Mouse (Mus musculus) megakaryocyte-erythroid progenitor cell, adult 5-6 weeks (primary cell): ENCODE data around the gene Slco1a4. TPM values are rescaled to one million over a fixed set of nuclear protein-coding genes. Genes with fewer than 3 reads are reported as not detected.
"Not testable (repeated sequence)": the region's sequence is repeated elsewhere in the genome, so short reads cannot be mapped to it uniquely, and the experiment has no call there.

ENCODE experiments used
- ATAC-seq: replicated peaks from 2 replicates; pipeline ENCODE4 v1.8.0; 2016; ENCODE audit warnings: mild to moderate bottlenecking, inconsistent platforms; ENCODE audit not compliant: severe bottlenecking, poor library complexity, low FRiP score, low TSS enrichment
- total RNA-seq, 2 experiments: library from RNA; stranded (forward) in 1 of 2; stranded (reverse) in 1 of 2; fragments of 200-1000, 215-1000 nt in 1 of 2; fragments of >200 nt in 1 of 2; fragmentation: Nextera tagmentation in 1 of 2; gene quantifications; 2 replicates each; pipeline ENCODE4 v1.2.3; 2014 to 2017

The Slco1a4 gene
- total RNA-seq (2014; fragmentation: Nextera tagmentation) (not detected in 2 replicates), total RNA-seq (2017) (not detected in 2 replicates)

GRCm38 (mm10) chr6:141856085-141856484 is at the start of gene Slco1a4:
Slco1a4 (minus strand) TSS chr6:141856199.
- no peak for ATAC-seq

- no peak for ATAC-seq
Observed at GRCm38 (mm10) chr6:141898197-141898596, 42.2 kb upstream of the Slco1a4 start.

- ATAC-seq: no peak
Observed at GRCm38 (mm10) chr6:141889723-141890122, 33.7 kb upstream of the Slco1a4 start.

- ATAC-seq: 0 out of 2 replicates have a peak, but pooled peaks have one; percentile 47
Observed at GRCm38 (mm10) chr6:141888248-141888647, 32.2 kb upstream of the Slco1a4 start.

GRCm38 (mm10) chr6:141882581-141882980 is 26.6 kb upstream of the Slco1a4 start:
- no peak for ATAC-seq

GRCm38 (mm10) chr6:141875742-141876141 is 19.7 kb upstream of the Slco1a4 start:
- not testable (repeated sequence) for ATAC-seq

- ATAC-seq: no peak
Observed at GRCm38 (mm10) chr6:141871711-141872110, 15.7 kb upstream of the Slco1a4 start.

- ATAC-seq: no peak
Observed at GRCm38 (mm10) chr6:141868735-141869134, 12.7 kb upstream of the Slco1a4 start.

- no peak for ATAC-seq
Observed at GRCm38 (mm10) chr6:141866026-141866425, 10.0 kb upstream of the Slco1a4 start.

- no peak for ATAC-seq
Observed at GRCm38 (mm10) chr6:141857735-141858531, 1.9 kb upstream of the Slco1a4 start.

GRCm38 (mm10) chr6:141853616-141854015 is 2.4 kb downstream of the Slco1a4 start:
- no peak for ATAC-seq

GRCm38 (mm10) chr6:141849051-141849450 is 6.9 kb downstream of the Slco1a4 start:
- no peak for ATAC-seq

- no peak for ATAC-seq
Observed at GRCm38 (mm10) chr6:141797837-141798236, 58.2 kb downstream of the Slco1a4 start.

- ATAC-seq: no peak
Observed at GRCm38 (mm10) chr6:141774476-141774875, 81.5 kb downstream of the Slco1a4 start.

GRCm38 (mm10) chr6:141773710-141774109 is 82.3 kb downstream of the Slco1a4 start, which contains the start of gene Gm5724:
Gm5724 (minus strand) TSS chr6:141773810.
- no peak for ATAC-seq

Other genes starting within 250 kb of the Slco1a4 start
- not detected in 2 replicates for gene Slco1b2, start 226.7 kb downstream of the Slco1a4 start, total RNA-seq (2014; fragmentation: Nextera tagmentation)
- not detected in 2 replicates for gene Slco1b2, start 226.7 kb downstream of the Slco1a4 start, total RNA-seq (2017)
- not detected in 2 replicates for gene Gm5724, start 82.4 kb downstream of the Slco1a4 start, total RNA-seq (2014; fragmentation: Nextera tagmentation)
- not detected in 2 replicates for gene Gm5724, start 82.4 kb downstream of the Slco1a4 start, total RNA-seq (2017)
- not detected in 2 replicates for gene Slco1a1, start 90.8 kb upstream of the Slco1a4 start, total RNA-seq (2014; fragmentation: Nextera tagmentation)
- not detected in 2 replicates for gene Slco1a1, start 90.8 kb upstream of the Slco1a4 start, total RNA-seq (2017)
- gene Gm6614, start 155.2 kb upstream of the Slco1a4 start, total RNA-seq (2014; fragmentation: Nextera tagmentation): not detected in 2 replicates
- not detected in 2 replicates for gene Gm6614, start 155.2 kb upstream of the Slco1a4 start, total RNA-seq (2017)